Mouse (Mus musculus) hindbrain, embryonic 16.5 days (tissue): ENCODE measurements at regions not wholly inside any gene's neighbourhood (a gene's known extent, or its start where the extent isn't known, plus 50 kb on each side); places are given as distances from the start of the nearest gene placed in this dataset.

Source experiments
- ATAC-seq: fragments of 200-750 bp; cut with Nextera tagmentation; 2 replicates; pipeline ENCODE4 v1.8.0; 2017; ENCODE audit warnings: moderate TSS enrichment, moderate library complexity
- H3K27ac ChIP-seq: fragments of 300-500 bp; sonication (generic); 2 replicates; pipeline ENCODE4 v1.5.1; 2014; ENCODE audit warnings: low read depth, mild to moderate bottlenecking, control low read depth, low read length, moderate library complexity
- H3K27me3 ChIP-seq: fragments of 300-500 bp; sonication (generic); replicated peaks from 2 replicates; pipeline ENCODE4 v1.6.1; 2014; ENCODE audit warnings: low read length; ENCODE audit not compliant: control insufficient read depth, insufficient read depth
- H3K36me3 ChIP-seq: fragments of 300-500 bp; sonication (generic); 2 replicates; pipeline ENCODE4 v1.6.1; 2014; ENCODE audit warnings: mild to moderate bottlenecking, low read length, moderate library complexity, mixed read lengths; ENCODE audit not compliant: control insufficient read depth, insufficient read depth
- H3K4me1 ChIP-seq: fragments of 300-500 bp; sonication (generic); 2 replicates; pipeline ENCODE4 v1.6.1; 2014; ENCODE audit warnings: low read depth, low read length; ENCODE audit not compliant: control insufficient read depth, insufficient read depth
- H3K4me2 ChIP-seq: fragments of 300-500 bp; sonication (generic); 2 replicates; pipeline ENCODE4 v1.6.1; 2014; ENCODE audit warnings: mild to moderate bottlenecking, low read length, control low read depth, moderate library complexity
- H3K4me3 ChIP-seq: fragments of 300-500 bp; sonication (generic); 2 replicates; pipeline ENCODE4 v1.5.1; 2014; ENCODE audit warnings: mild to moderate bottlenecking, low read length, control low read depth, moderate library complexity
- H3K9ac ChIP-seq: fragments of 300-500 bp; sonication (generic); 2 replicates; pipeline ENCODE4 v1.6.1; 2014; ENCODE audit warnings: low read depth, mild to moderate bottlenecking, control low read depth, low read length, moderate library complexity
- H3K9me3 ChIP-seq: fragments of 300-500 bp; sonication (generic); 2 replicates; pipeline ENCODE4 v1.6.1; 2014; ENCODE audit warnings: mild to moderate bottlenecking, low read length, moderate library complexity; ENCODE audit not compliant: control insufficient read depth
- WGBS: fragments of 180-500 bp; shearing (Covaris S2); extraction: QIAGEN DNeasy Blood & Tissue Kit; methylation state at CpG from one replicate; pipeline ENCODE4 v1.1.7; 2014; 5-methylcytosine and 5-hydroxymethylcytosine counted together

- H3K27me3 ChIP-seq = no peaks in the 10 kb centered on the region; the same call in 1 of the 2 replicates
- WGBS = 9% methylated on average over 9 of the region's 9 CpGs
Measured at GRCm38 (mm10) chr14:118368619-118369431, 102.1 kb downstream of the Gm9376 start.

GRCm38 (mm10) chr14:118371336-118371735, 104.6 kb downstream of the Gm9376 start:
- Histone ChIP-seq H3K4me3 (no peak overlapping the region), H3K9me3 (no peaks in the 10 kb centered on the region), H3K9ac (no peak overlapping the region), H3K4me2 (no peak overlapping the region), H3K27ac (no peak overlapping the region), H3K36me3 (no peaks in the 10 kb centered on the region), H3K4me1 (peaks cover 6% of the 10 kb centered on the region), H3K27me3 (no peaks in the 10 kb centered on the region; the same call in 1 of the 2 replicates)
- 96% methylated on average over 15 of the region's 15 CpGs for WGBS
- ATAC-seq = no peak

More at GRCm38 (mm10) chr14:118368619-118369431, 102.1 kb downstream of the Gm9376 start:
- Histone ChIP-seq H3K4me3 (no peak overlapping the region), H3K9me3 (no peaks in the 10 kb centered on the region), H3K9ac (no peak overlapping the region), H3K36me3 (no peaks in the 10 kb centered on the region), H3K4me2 (peak overlapping the region; percentile 18; the same call in 1 of the 2 replicates), H3K27ac (no peak overlapping the region), H3K4me1 (peaks cover 6% of the 10 kb centered on the region)
- ATAC-seq = peak; percentile 27; the same call in 1 of the 2 replicates

GRCm38 (mm10) chr14:118374819-118375520, 108.2 kb downstream of the Gm9376 start:
- no peak overlapping the region for H3K4me3 ChIP-seq
- WGBS = 82% methylated on average over 10 of the region's 10 CpGs

GRCm38 (mm10) chr14:118375641-118376040, 108.9 kb downstream of the Gm9376 start:
- WGBS = 94% methylated on average over 12 of the region's 12 CpGs
- Histone ChIP-seq H3K36me3 (no peaks in the 10 kb centered on the region), H3K27ac (no peak overlapping the region), H3K9ac (no peak overlapping the region), H3K4me1 (no peaks in the 10 kb centered on the region), H3K4me2 (no peak overlapping the region), H3K9me3 (no peaks in the 10 kb centered on the region), H3K4me3 (no peak overlapping the region), H3K27me3 (no peaks in the 10 kb centered on the region)
- ATAC-seq = no peak

More at GRCm38 (mm10) chr14:118374819-118375520, 108.2 kb downstream of the Gm9376 start:
- no peak overlapping the region for H3K27ac ChIP-seq
- no peak overlapping the region for H3K4me2 ChIP-seq
- ATAC-seq = no peak
- H3K4me1 ChIP-seq = no peaks in the 10 kb centered on the region
- no peaks in the 10 kb centered on the region; the same call in 1 of the 2 replicates for H3K27me3 ChIP-seq
- H3K36me3 ChIP-seq = no peaks in the 10 kb centered on the region
- no peaks in the 10 kb centered on the region for H3K9me3 ChIP-seq
- no peak overlapping the region for H3K9ac ChIP-seq

- ATAC-seq = no peak
- Histone ChIP-seq H3K4me2 (no peak overlapping the region), H3K27me3 (no peaks in the 10 kb centered on the region), H3K27ac (no peak overlapping the region), H3K9ac (no peak overlapping the region), H3K36me3 (no peaks in the 10 kb centered on the region), H3K9me3 (no peaks in the 10 kb centered on the region), H3K4me1 (no peaks in the 10 kb centered on the region), H3K4me3 (no peak overlapping the region)
- WGBS = 42% methylated on average over 8 of the region's 8 CpGs
Measured at GRCm38 (mm10) chr14:118379624-118380023, 112.9 kb downstream of the Gm9376 start.

- H3K27me3 ChIP-seq = no peaks in the 10 kb centered on the region
- H3K4me2 ChIP-seq = peak overlapping the region; percentile 8
- WGBS = 23% methylated on average over 7 of the region's 7 CpGs
- H3K27ac ChIP-seq = no peak overlapping the region
- H3K4me1 ChIP-seq = peaks cover 2% of the 10 kb centered on the region; the same call in 1 of the 2 replicates
- H3K9me3 ChIP-seq = no peaks in the 10 kb centered on the region
- no peak overlapping the region for H3K4me3 ChIP-seq
- no peaks in the 10 kb centered on the region for H3K36me3 ChIP-seq
- H3K9ac ChIP-seq = no peak overlapping the region
- ATAC-seq = 0 out of 2 replicates have a peak, but pooled peaks have one; percentile 27
Measured at GRCm38 (mm10) chr14:118385529-118385932, 118.8 kb downstream of the Gm9376 start.

GRCm38 (mm10) chr14:118388061-118388460, 121.3 kb downstream of the Gm9376 start:
- Histone ChIP-seq H3K27me3 (no peaks in the 10 kb centered on the region), H3K4me1 (peaks cover 2% of the 10 kb centered on the region; the same call in 1 of the 2 replicates), H3K4me2 (no peak overlapping the region), H3K27ac (no peak overlapping the region), H3K4me3 (no peak overlapping the region), H3K9me3 (no peaks in the 10 kb centered on the region), H3K36me3 (no peaks in the 10 kb centered on the region), H3K9ac (no peak overlapping the region)
- no peak for ATAC-seq
- 78% methylated on average over 15 of the region's 15 CpGs for WGBS

GRCm38 (mm10) chr14:118390790-118391189, 124.0 kb downstream of the Gm9376 start:
- H3K4me2 ChIP-seq = no peak overlapping the region
- no peaks in the 10 kb centered on the region for H3K27me3 ChIP-seq
- H3K4me1 ChIP-seq = no peaks in the 10 kb centered on the region
- no peak overlapping the region for H3K4me3 ChIP-seq
- H3K9me3 ChIP-seq = no peaks in the 10 kb centered on the region
- H3K27ac ChIP-seq = no peak overlapping the region
- 80% methylated on average over 3 of the region's 3 CpGs for WGBS
- no peaks in the 10 kb centered on the region for H3K36me3 ChIP-seq
- no peak overlapping the region for H3K9ac ChIP-seq
- no peak for ATAC-seq

- WGBS = 95% methylated on average over 5 of the region's 5 CpGs
- H3K4me2 ChIP-seq = no peak overlapping the region
- H3K9ac ChIP-seq = no peak overlapping the region
Measured at GRCm38 (mm10) chr14:118391561-118391960, 124.8 kb downstream of the Gm9376 start.

More at GRCm38 (mm10) chr14:118391561-118391960, 124.8 kb downstream of the Gm9376 start:
- Histone ChIP-seq H3K9me3 (no peaks in the 10 kb centered on the region), H3K27ac (no peak overlapping the region), H3K4me3 (no peak overlapping the region), H3K36me3 (no peaks in the 10 kb centered on the region), H3K4me1 (no peaks in the 10 kb centered on the region), H3K27me3 (no peaks in the 10 kb centered on the region)
- ATAC-seq = no peak
